ENCODE assay signal across 21 mouse cellular contexts in the genomic region with DNA sequence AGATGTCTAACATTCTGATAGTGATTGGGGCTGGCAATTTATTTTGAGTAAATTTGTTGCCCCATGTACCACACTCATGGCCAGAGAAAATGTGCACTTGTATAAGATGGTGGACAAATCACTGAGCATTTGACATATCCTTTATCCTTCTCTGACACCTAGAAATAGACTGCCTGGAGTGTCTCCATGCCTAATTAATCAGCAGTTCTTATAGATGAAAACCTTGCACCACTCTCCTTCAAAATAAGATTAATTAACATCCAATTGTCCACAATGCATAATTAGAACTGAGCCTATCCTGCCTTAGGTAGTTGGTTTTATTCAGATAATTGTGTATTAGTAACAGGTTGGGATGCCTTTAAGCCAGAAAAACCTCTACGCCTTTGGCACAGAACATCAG.
A peak's percentile ranks its signal among the peaks of the same experiment; 100 is the strongest.
DNase-seq lines count a peak whose midpoint lies in the region; ATAC-seq and TF ChIP-seq lines count a peak whose summit lies in the region.
"Had no signal": no experiment of that assay in that cellular context is flagged by ENCODE, and none has a peak within 500 bp of the region (broad histone marks: within the 10 kb centered on the region; RNA-seq: fewer than 3 reads in every experiment).

No protein-coding gene starts in this region.

- H3K9me3 ChIP-seq in forebrain, embryonic 12.5 days, result no peaks in the 10 kb centered on the region
- H3K9me3 ChIP-seq in forebrain, embryonic 10.5 days, result no peaks in the 10 kb centered on the region
- H3K9me3 ChIP-seq in forebrain, embryonic 13.5 days (replicated peaks), result no peaks in the 10 kb centered on the region
- no peaks in the 10 kb centered on the region for H3K9me3 ChIP-seq in forebrain, embryonic 15.5 days
- H3K9me3 ChIP-seq: embryonic facial prominence, embryonic 13.5 days; embryonic facial prominence, embryonic 15.5 days had no signal

- TF ChIP-seq POLR2A in brain, embryonic 14.5 days (IDR thresholded peaks at IDR 0.05; ENCODE audit: borderline replicate concordance, extremely low read depth, insufficient read depth, insufficient read length, poor library complexity, severe bottlenecking), result no peak

- no peaks in the 10 kb centered on the region for H3K27me3 ChIP-seq in forebrain, embryonic 12.5 days
- no peaks in the 10 kb centered on the region for H3K27me3 ChIP-seq in forebrain, embryonic 10.5 days (ENCODE audit: poor library complexity, severe bottlenecking)
- no peaks in the 10 kb centered on the region for H3K27me3 ChIP-seq in forebrain, embryonic 13.5 days
- H3K27me3 ChIP-seq in forebrain, embryonic 15.5 days, result no peaks in the 10 kb centered on the region
- H3K27me3 ChIP-seq: embryonic facial prominence, embryonic 13.5 days; embryonic facial prominence, embryonic 15.5 days had no signal

- H3K4me1 ChIP-seq in forebrain, embryonic 12.5 days, result no peaks in the 10 kb centered on the region
- peaks cover 7% of the 10 kb centered on the region for H3K4me1 ChIP-seq in forebrain, embryonic 10.5 days
- 0 out of 2 replicates have a peak, but pooled peaks cover 6% of the 10 kb centered on the region for H3K4me1 ChIP-seq in forebrain, embryonic 13.5 days
- H3K4me1 ChIP-seq in forebrain, embryonic 15.5 days, result peaks cover 5% of the 10 kb centered on the region; the same call in 1 of the 2 replicates
- H3K4me1 ChIP-seq: embryonic facial prominence, embryonic 13.5 days; embryonic facial prominence, embryonic 15.5 days had no signal

- no peak overlapping the region for H3K9ac ChIP-seq in forebrain, embryonic 12.5 days
- no peak overlapping the region for H3K9ac ChIP-seq in forebrain, embryonic 13.5 days
- no peak overlapping the region for H3K9ac ChIP-seq in forebrain, embryonic 15.5 days (replicated peaks)
- H3K9ac ChIP-seq: embryonic facial prominence, embryonic 13.5 days; embryonic facial prominence, embryonic 15.5 days had no signal

- no peaks in the 10 kb centered on the region for H3K36me3 ChIP-seq in forebrain, embryonic 12.5 days (replicated peaks)
- no peaks in the 10 kb centered on the region for H3K36me3 ChIP-seq in forebrain, embryonic 10.5 days (replicated peaks)
- no peaks in the 10 kb centered on the region for H3K36me3 ChIP-seq in forebrain, embryonic 13.5 days (ENCODE audit: poor library complexity, severe bottlenecking)
- no peaks in the 10 kb centered on the region for H3K36me3 ChIP-seq in forebrain, embryonic 15.5 days
- H3K36me3 ChIP-seq: embryonic facial prominence, embryonic 13.5 days; embryonic facial prominence, embryonic 15.5 days had no signal

- ATAC-seq in forebrain, embryonic 12.5 days (ENCODE audit: low FRiP score), result peak; percentile 79; the same call in 1 of the 2 replicates
- peak; percentile 87 for ATAC-seq in forebrain, embryonic 13.5 days
- peak; percentile 68 for ATAC-seq in forebrain, embryonic 15.5 days (replicated peaks)
- no peak for ATAC-seq in megakaryocyte progenitor cell, adult 5-6 weeks (replicated peaks; ENCODE audit: poor library complexity)

- TF ChIP-seq CTCF in brain, embryonic 14.5 days (IDR thresholded peaks at IDR 0.05; ENCODE audit: borderline replicate concordance, extremely low read depth, insufficient read depth, insufficient read length), result no peak

- H3K4me2 ChIP-seq in forebrain, embryonic 12.5 days, result no peak overlapping the region
- no peak overlapping the region for H3K4me2 ChIP-seq in forebrain, embryonic 13.5 days
- H3K4me2 ChIP-seq in forebrain, embryonic 15.5 days (replicated peaks), result no peak overlapping the region
- H3K4me2 ChIP-seq: embryonic facial prominence, embryonic 13.5 days; embryonic facial prominence, embryonic 15.5 days had no signal

- H3K4me3 ChIP-seq in forebrain, embryonic 12.5 days (replicated peaks), result no peak overlapping the region
- H3K4me3 ChIP-seq in forebrain, embryonic 10.5 days, result no peak overlapping the region
- H3K4me3 ChIP-seq in forebrain, embryonic 13.5 days, result no peak overlapping the region
- H3K4me3 ChIP-seq in forebrain, embryonic 15.5 days, result no peak overlapping the region
- H3K4me3 ChIP-seq: embryonic facial prominence, embryonic 13.5 days; embryonic facial prominence, embryonic 15.5 days; erythroblast, embryonic 14.5 days had no signal

- WGBS in forebrain, embryonic 12.5 days, result 35% methylated on average over 1 of the region's 1 CpGs
- WGBS in forebrain, embryonic 10.5 days, result 66% methylated on average over 1 of the region's 1 CpGs
- WGBS in forebrain, embryonic 13.5 days, result 34% methylated on average over 1 of the region's 1 CpGs
- 18% methylated on average over 1 of the region's 1 CpGs for WGBS in forebrain, embryonic 15.5 days

- DNase-seq in forebrain, embryonic 10.5 days (ENCODE audit: extremely low spot score, low spot score), result no peak
- peak; percentile 82 for DNase-seq in brain, embryonic 14.5 days (ENCODE audit: low read depth)
- DNase-seq in urinary bladder, adult 2 months (ENCODE audit: low spot score), result no peak
- no peak for DNase-seq in urinary bladder, postnatal 25 days (ENCODE audit: low spot score)
- DNase-seq: adrenal gland, adult 8-10 months; adrenal gland, postnatal 14 days; adrenal gland, postnatal 36 days; cerebellum, adult 11 months; cerebellum, adult 18-20 months; cerebellum, adult 8-10 months; cerebellum, adult 9-11 months; cerebellum, postnatal 14 days; cerebellum, postnatal 36 days; embryo, embryonic 11 days had no signal

- H3K27ac ChIP-seq in forebrain, embryonic 12.5 days, result no peak overlapping the region
- H3K27ac ChIP-seq in forebrain, embryonic 10.5 days, result no peak overlapping the region
- H3K27ac ChIP-seq in forebrain, embryonic 13.5 days, result no peak overlapping the region
- H3K27ac ChIP-seq in forebrain, embryonic 15.5 days (replicated peaks), result no peak overlapping the region
- H3K27ac ChIP-seq: embryonic facial prominence, embryonic 13.5 days; embryonic facial prominence, embryonic 15.5 days had no signal
